Mouse (Mus musculus): ENCODE measurements around the gene Fabp3.

- no peak for TF ChIP-seq CTCF (IDR thresholded peaks at IDR 0.05; ENCODE audit: low read depth, low read length)
- TF ChIP-seq TAL1 (conservative IDR thresholded peaks at IDR 0.05; ENCODE audit: low read depth, low read length): no peak
- TF ChIP-seq GATA1 (IDR thresholded peaks at IDR 0.05; ENCODE audit: borderline replicate concordance, low read length): no peak
These were observed 13.9 kb upstream of the Fabp3 start for GRCm38 (mm10) chr4:130294513-130294912.

Data from G1E (cell line).